Mouse (Mus musculus) G1E (cell line): ENCODE measurements around the gene Gpalpp1.

Experiments
- CTCF ChIP-seq: IDR thresholded peaks from 2 replicates; pipeline ENCODE4 v1.5.1; 2012; ENCODE audit warnings: low read depth, low read length, inconsistent platforms, mixed read lengths
- GATA2 ChIP-seq: IDR thresholded peaks from 2 replicates; pipeline ENCODE4 v1.6.1; 2012; ENCODE audit warnings: low read depth, low read length, inconsistent platforms, borderline replicate concordance
- TAL1 ChIP-seq: conservative IDR thresholded peaks from 2 replicates; pipeline ENCODE4 v1.6.1; 2012; ENCODE audit warnings: low read depth, low read length, inconsistent platforms, mixed read lengths

DNA sequence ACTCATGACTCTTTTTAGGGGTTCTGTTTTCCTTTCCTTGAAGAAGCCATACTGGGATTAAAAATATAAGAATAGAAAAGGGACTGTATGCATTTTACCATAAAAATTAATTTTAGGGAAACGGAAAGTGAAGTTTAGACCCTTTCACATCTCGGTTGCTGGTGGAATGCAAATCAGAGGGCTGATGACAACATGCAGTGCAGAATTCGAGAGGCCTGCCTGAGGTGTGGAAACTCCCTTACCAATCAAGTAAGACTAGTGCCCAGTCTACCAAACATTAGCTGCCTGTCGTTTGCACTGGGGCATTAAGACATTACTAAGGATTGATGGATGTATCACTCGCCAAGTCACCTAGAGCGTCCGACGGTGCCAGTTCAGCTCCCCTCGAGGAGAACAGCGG is 37.7 kb upstream of the Gpalpp1 start:
- TF ChIP-seq CTCF = no peak
- TF ChIP-seq TAL1 = no peak
- no peak for TF ChIP-seq GATA2
